ENCODE assay signal across 8 mouse cellular contexts in the genomic region with DNA sequence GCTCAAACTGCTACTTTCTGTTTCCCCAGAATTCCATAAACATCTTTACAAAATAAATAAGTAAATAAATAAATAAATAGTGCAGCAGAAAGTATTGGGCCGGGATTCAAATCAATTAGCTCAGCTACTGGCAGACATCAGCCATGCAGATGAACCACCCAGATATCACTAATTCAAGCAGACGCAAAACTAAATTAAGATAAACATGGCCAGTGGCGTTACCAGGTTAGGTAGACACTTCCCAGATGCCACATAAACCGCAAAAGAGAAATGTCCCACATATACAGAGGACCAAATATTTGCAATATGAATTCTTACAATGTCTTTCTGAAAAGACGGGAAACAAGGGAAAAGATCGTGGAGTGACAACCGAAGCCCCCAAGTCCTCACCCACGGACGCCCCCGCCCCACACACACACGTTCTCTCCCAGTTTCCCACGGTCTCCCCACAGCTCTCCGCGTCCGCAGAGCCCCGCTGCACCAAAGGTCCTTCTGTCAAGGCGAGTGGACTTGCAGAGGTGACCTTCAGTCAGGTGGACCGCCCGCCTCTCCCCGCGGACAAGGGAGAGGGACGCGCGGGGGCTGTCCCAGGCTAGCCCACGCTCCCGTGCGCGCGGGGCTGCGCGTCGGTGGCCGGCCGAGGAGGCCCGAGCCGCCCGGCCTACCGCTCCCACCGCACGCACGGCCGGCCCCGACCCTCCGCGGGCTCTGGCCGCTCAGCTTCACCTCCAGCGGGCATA. TPM values are rescaled to one million over a fixed set of nuclear protein-coding genes. Genes with fewer than 3 reads are reported as not detected.
A peak's percentile ranks its signal among the peaks of the same experiment; 100 is the strongest.
DNase-seq lines count a peak whose midpoint lies in the region; ATAC-seq and TF ChIP-seq lines count a peak whose summit lies in the region.

No protein-coding gene starts in this region.

- under 1% methylated on average over 43 of the region's 47 CpGs for WGBS in lung, adult 2 months
- 1% methylated on average over 47 of the region's 47 CpGs for WGBS in olfactory bulb, adult 2 months

- H3K4me3 ChIP-seq in CH12.LX (replicated peaks in 1 of 3; ENCODE audit: low read depth in 2 of 3, low read length in 2 of 3, poor library complexity in 1 of 3) (peak overlapping the region; percentile 77 to 99 (median 90)), MEL (ENCODE audit: control insufficient read depth in 1 of 2, insufficient read depth in 1 of 2, low read depth in 2 of 2, low read length in 2 of 2) (peak overlapping the region; percentile 77 to 91)
- peak overlapping the region; percentile 82 for H3K4me3 ChIP-seq in lung, adult 2 months (replicated peaks; ENCODE audit: extremely low read depth, low read depth, low read length)
- H3K4me3 ChIP-seq in olfactory bulb, adult 2 months (ENCODE audit: insufficient read depth, low read depth, low read length): peak overlapping the region; percentile 87

- TF ChIP-seq CTCF in CH12.LX (conservative IDR thresholded peaks at IDR 0.05 in 1 of 2, IDR thresholded peaks at IDR 0.05 in 1 of 2; ENCODE audit: low read depth in 2 of 2, low read length in 2 of 2) (no peak), MEL (IDR thresholded peaks at IDR 0.05 in 2 of 3, conservative IDR thresholded peaks at IDR 0.05 in 1 of 3; ENCODE audit: control insufficient read depth in 1 of 3, insufficient read depth in 1 of 3, low read depth in 2 of 3, low read length in 3 of 3, poor library complexity in 1 of 3, severe bottlenecking in 1 of 3) (no peak)
- TF ChIP-seq CTCF in lung, adult 2 months (IDR thresholded peaks at IDR 0.05; ENCODE audit: insufficient read depth, low read length): no peak
- no peak for TF ChIP-seq CTCF in olfactory bulb, adult 2 months (IDR thresholded peaks at IDR 0.05; ENCODE audit: insufficient read depth, low read depth, low read length)

- DNase-seq in CH12.LX (ENCODE audit: extremely low read depth) (no peak), MEL (ENCODE audit: low read depth, low spot score) (peak; percentile 63)
- peak; percentile 47 to 57 for DNase-seq in cerebellum, postnatal 10 days
- peak; percentile 64 to 70 for DNase-seq in kidney, adult 8-10 months
- no peak for DNase-seq in lung, adult 2 months
- DNase-seq in yolk sac, embryonic 10.5 days (ENCODE audit: low spot score): no peak

- dilution Hi-C loops in CH12.LX (cut with MboI; ENCODE audit: extremely low pct_ligation_motif_present, extremely low pct_unique_long_range_greater_than_20kb, low sequenced_read_pairs): no loop called here

- H3K36me3 ChIP-seq in CH12.LX (replicated peaks in 1 of 2; ENCODE audit: control insufficient read depth in 1 of 2, insufficient read depth in 1 of 2, low read length in 1 of 2): peaks cover 25 to 34% of the 10 kb centered on the region in 2 experiments
- peaks cover 5 to 21% of the 10 kb centered on the region in 2 experiments for H3K36me3 ChIP-seq in MEL (ENCODE audit: control insufficient read depth in 1 of 2, insufficient read depth in 2 of 2, low read length in 2 of 2)

- TF ChIP-seq POLR2A in CH12.LX (IDR thresholded peaks at IDR 0.05; ENCODE audit: low read depth, low read length) (no peak), MEL (IDR thresholded peaks at IDR 0.05; ENCODE audit: control insufficient read depth in 1 of 2, insufficient read depth in 1 of 2, low read depth in 1 of 2, low read length in 2 of 2, poor library complexity in 1 of 2) (no peak)
- no peak for TF ChIP-seq POLR2A in lung, adult 2 months (IDR thresholded peaks at IDR 0.05; ENCODE audit: borderline replicate concordance, extremely low read depth, low read depth, low read length)
- no peak for TF ChIP-seq POLR2A in olfactory bulb, adult 2 months (IDR thresholded peaks at IDR 0.05; ENCODE audit: insufficient read depth, low read depth, low read length)

- H3K4me1 ChIP-seq in CH12.LX (ENCODE audit: control insufficient read depth in 1 of 2, insufficient read depth in 2 of 2): peaks cover 7 to 17% of the 10 kb centered on the region in 2 experiments
- H3K4me1 ChIP-seq in MEL (ENCODE audit: control insufficient read depth in 1 of 2, insufficient read depth in 2 of 2, low read length in 2 of 2): peaks cover 5 to 15% of the 10 kb centered on the region in 2 experiments
- peaks cover 7% of the 10 kb centered on the region; the same call in 1 of the 2 replicates for H3K4me1 ChIP-seq in lung, adult 2 months (ENCODE audit: control insufficient read depth, insufficient read depth, low read length)
- H3K4me1 ChIP-seq in olfactory bulb, adult 2 months (ENCODE audit: control insufficient read depth, insufficient read depth, low read length): peaks cover 6% of the 10 kb centered on the region

- peak; percentile 5; the same call in 1 of the 2 replicates for ATAC-seq in granulocyte monocyte progenitor cell, adult 5-6 weeks (replicated peaks; ENCODE audit: poor library complexity, severe bottlenecking)

- in situ Hi-C loops in CH12.LX (cut with MboI; ENCODE audit: low pct_ligation_motif_present, low pct_unique_long_range_greater_than_20kb, low sequenced_read_pairs): no loop called here

- H3K79me2 ChIP-seq in CH12.LX (replicated peaks; ENCODE audit: control insufficient read depth, extremely low read depth, insufficient read depth, poor library complexity, severe bottlenecking): peaks cover 42% of the 10 kb centered on the region
- H3K79me2 ChIP-seq in MEL (ENCODE audit: control insufficient read depth, insufficient read depth, low read length, poor library complexity): peaks cover 20% of the 10 kb centered on the region

- no peaks in the 10 kb centered on the region for H3K9me3 ChIP-seq in CH12.LX (replicated peaks; ENCODE audit: low read length)
- no peaks in the 10 kb centered on the region for H3K9me3 ChIP-seq in MEL (replicated peaks; ENCODE audit: insufficient read depth, low read length)

- TF ChIP-seq RAD21 in CH12.LX (IDR thresholded peaks at IDR 0.05; ENCODE audit: low read depth, low read length) (no peak), MEL (IDR thresholded peaks at IDR 0.05; ENCODE audit: low read depth, low read length) (no peak)

- no peaks in the 10 kb centered on the region for H3K27me3 ChIP-seq in CH12.LX (replicated peaks)
- no peaks in the 10 kb centered on the region for H3K27me3 ChIP-seq in MEL (ENCODE audit: control insufficient read depth in 1 of 2, insufficient read depth in 2 of 2, low read length in 2 of 2)

- H3K4me2 ChIP-seq in CH12.LX (ENCODE audit: insufficient read depth, low read depth, poor library complexity, severe bottlenecking): peak overlapping the region; percentile 85

- H3K27ac ChIP-seq in CH12.LX (ENCODE audit: insufficient read depth, low read depth) (no peak overlapping the region), MEL (ENCODE audit: control insufficient read depth, low read depth, low read length) (peak overlapping the region; percentile 68)
- 0 out of 2 replicates have a peak overlapping the region, but pooled peaks have one; percentile 34 for H3K27ac ChIP-seq in olfactory bulb, adult 2 months (ENCODE audit: insufficient read depth, low read depth, low read length)

- TF ChIP-seq EP300 in CH12.LX (IDR thresholded peaks at IDR 0.05; ENCODE audit: low read length) (no peak), MEL (IDR thresholded peaks at IDR 0.05; ENCODE audit: low read depth in 1 of 2, low read length in 2 of 2) (peak; percentile 23 to 41; a peak in 2 of 4 replicates)

- peak overlapping the region; percentile 97 for H3K9ac ChIP-seq in CH12.LX (ENCODE audit: insufficient read depth, low read depth)
- peak overlapping the region; percentile 99 for H3K9ac ChIP-seq in MEL (ENCODE audit: control insufficient read depth, low read depth, low read length, poor library complexity, severe bottlenecking)

TF ChIP-seq in CH12.LX, 34 proteins besides CTCF, POLR2A, EP300 and RAD21:
- TF ChIP-seq ELF1 (IDR thresholded peaks at IDR 0.05; ENCODE audit: low read depth, low read length): no peak
- 0 out of 2 replicates have a peak, but pooled peaks have one; percentile 1 for TF ChIP-seq MXI1 (IDR thresholded peaks at IDR 0.05; ENCODE audit: low read depth, low read length)

TF ChIP-seq in MEL, 35 proteins besides CTCF, POLR2A, EP300 and RAD21 (continues in another document):
- no peak for TF ChIP-seq TBP (IDR thresholded peaks at IDR 0.05; ENCODE audit: low read depth, low read length)
- no peak for TF ChIP-seq RCOR1 (IDR thresholded peaks at IDR 0.05; ENCODE audit: low read depth, low read length)
- TF ChIP-seq MAX (IDR thresholded peaks at IDR 0.05; ENCODE audit: low read length): no peak
- no peak for TF ChIP-seq MAFK (IDR thresholded peaks at IDR 0.05; ENCODE audit: borderline replicate concordance, low read depth, low read length)
- no peak for TF ChIP-seq CHD2 (IDR thresholded peaks at IDR 0.05; ENCODE audit: low read length)
- no peak for TF ChIP-seq CHD1 (IDR thresholded peaks at IDR 0.05; ENCODE audit: low read depth, low read length)
- no peak for TF ChIP-seq ZC3H11A (IDR thresholded peaks at IDR 0.05; ENCODE audit: low read depth, low read length)
- no peak for TF ChIP-seq ZMIZ1 (IDR thresholded peaks at IDR 0.05; ENCODE audit: low read depth, low read length)
- TF ChIP-seq MEF2A (IDR thresholded peaks at IDR 0.05; ENCODE audit: extremely low read depth, insufficient replicate concordance, low read depth, low read length, poor library complexity, severe bottlenecking): no peak

RNA-seq across cellular contexts. Expression of gene Grsf1, which starts 1.1 kb away (rescaled TPM):
- total RNA-seq in CH12.LX (2012; rRNA removed): 56.8 and 60.5 TPM in 2 replicates
- total RNA-seq in CH12.LX (2014; rRNA removed): 109 and 115 TPM in 2 replicates
- 100 and 126 TPM in 2 replicates for polyA plus RNA-seq in CH12.LX (2012; ENCODE audit: insufficient read length, low read depth)
- 49.4 and 50.0 TPM in 2 replicates for total RNA-seq in MEL (2012; rRNA removed)
- polyA plus RNA-seq in MEL (2012; ENCODE audit: insufficient read depth in 1 of 2, insufficient read length in 2 of 2, low read depth in 1 of 2, low replicate concordance in 2 of 2, missing spikeins in 1 of 2): 10 to 100 TPM in 1 of 2 experiments, not detected in 1; 62.8 TPM
- total RNA-seq in granulocyte monocyte progenitor cell, adult 5-6 weeks (2014; fragmentation: Nextera tagmentation): 57.6 and 66.7 TPM in 2 replicates
- total RNA-seq in granulocyte monocyte progenitor cell, adult 5-6 weeks (2017): 65.5 and 87.2 TPM in 2 replicates
- polyA plus RNA-seq in lung, adult 2 months (2012; rRNA removed): 20.1 and 23.5 TPM in 2 replicates
- polyA plus RNA-seq in olfactory bulb, adult 2 months (2012; ENCODE audit: insufficient read depth, insufficient read length, low replicate concordance, missing spikeins): not detected in 2 replicates

RNA-seq across cellular contexts. Expression of gene Mob1b, which starts 45.8 kb away (rescaled TPM):
- total RNA-seq in CH12.LX (2012; rRNA removed) (7.0 and 7.6 TPM in 2 replicates), CH12.LX (2014; rRNA removed) (11.9 and 13.0 TPM in 2 replicates), MEL (2012; rRNA removed) (14.0 TPM in 2 replicates)
- polyA plus RNA-seq in CH12.LX (2012; ENCODE audit: insufficient read length, low read depth) (9.0 and 10.5 TPM in 2 replicates), MEL (2012; ENCODE audit: insufficient read depth in 1 of 2, insufficient read length in 2 of 2, low read depth in 1 of 2, low replicate concordance in 2 of 2, missing spikeins in 1 of 2) (10 to 100 TPM in 1 of 2 experiments, not detected in 1; 12.2 TPM)
- 25.6 and 28.9 TPM in 2 replicates for total RNA-seq in granulocyte monocyte progenitor cell, adult 5-6 weeks (2014; fragmentation: Nextera tagmentation)
- total RNA-seq in granulocyte monocyte progenitor cell, adult 5-6 weeks (2017): 6.7 and 9.6 TPM in 2 replicates
- polyA plus RNA-seq in lung, adult 2 months (2012; rRNA removed): 3.2 and 7.1 TPM in 2 replicates
- not detected in 2 replicates for polyA plus RNA-seq in olfactory bulb, adult 2 months (2012; ENCODE audit: insufficient read depth, insufficient read length, low replicate concordance, missing spikeins)

Comparison
In these comparisons a context has a peak if more than half of its experiments do, and no peak if none do; other contexts are left out.
1. DNase-seq: peak in MEL (single experiment), cerebellum, postnatal 10 days (2 of 2) and kidney, adult 8-10 months (2 of 2); none in CH12.LX (single experiment), lung, adult 2 months (single experiment) and yolk sac, embryonic 10.5 days (single experiment).
2. Of the 35 proteins assayed by ChIP-seq in both MEL and CH12.LX: peak only in MEL: EP300, ETS1, MYC, SIN3A and TCF12; only in CH12.LX: none; in both: MXI1; in neither: 29.
3. Peak in every context shown above with its lines, with median percentiles within 50 percentile points of each other: H3K4me3 ChIP-seq.